Mouse (Mus musculus) lung, embryonic 16.5 days (tissue): ENCODE measurements at regions not wholly inside any gene's neighbourhood (a gene's known extent, or its start where the extent isn't known, plus 50 kb on each side); places are given as distances from the start of the nearest gene placed in this dataset.

Source experiments
- ATAC-seq: fragments of 200-750 bp; cut with Nextera tagmentation; 2 replicates; pipeline ENCODE4 v1.8.0; 2017; ENCODE audit warnings: low read depth, mild to moderate bottlenecking, moderate library complexity
- H3K27ac ChIP-seq: fragments of 300-500 bp; sonication (generic); 2 replicates; pipeline ENCODE4 v1.5.1; 2014; ENCODE audit warnings: mild to moderate bottlenecking, control low read depth, low read length
- H3K27me3 ChIP-seq: fragments of 300-500 bp; sonication (generic); 2 replicates; pipeline ENCODE4 v1.6.1; 2014; ENCODE audit warnings: low read depth, low read length, mixed read lengths; ENCODE audit not compliant: control insufficient read depth, insufficient read depth
- H3K36me3 ChIP-seq: fragments of 300-500 bp; sonication (generic); 2 replicates; pipeline ENCODE4 v1.6.1; 2014; ENCODE audit warnings: low read length; ENCODE audit not compliant: control insufficient read depth, insufficient read depth
- H3K4me1 ChIP-seq: fragments of 300-500 bp; sonication (generic); replicated peaks from 2 replicates; pipeline ENCODE4 v1.6.1; 2014; ENCODE audit warnings: low read length, mixed read lengths; ENCODE audit not compliant: control insufficient read depth, insufficient read depth
- H3K4me2 ChIP-seq: fragments of 300-500 bp; sonication (generic); 2 replicates; pipeline ENCODE4 v1.6.1; 2014; ENCODE audit warnings: low read depth, low read length, control low read depth
- H3K4me3 ChIP-seq: fragments of 300-500 bp; sonication (generic); 2 replicates; pipeline ENCODE4 v1.5.1; 2014; ENCODE audit warnings: mild to moderate bottlenecking, low read length, control low read depth
- H3K9ac ChIP-seq: fragments of 300-500 bp; sonication (generic); 2 replicates; pipeline ENCODE4 v1.6.1; 2014; ENCODE audit warnings: low read length, control low read depth
- H3K9me3 ChIP-seq: fragments of 300-500 bp; sonication (generic); 2 replicates; pipeline ENCODE4 v1.6.1; 2016; ENCODE audit warnings: low read length; ENCODE audit not compliant: control insufficient read depth
- WGBS: fragments of 180-500 bp; shearing (Covaris S2); extraction: QIAGEN DNeasy Blood & Tissue Kit; methylation state at CpG from one replicate; pipeline ENCODE4 v1.1.7; 2014; 5-methylcytosine and 5-hydroxymethylcytosine counted together

- Histone ChIP-seq H3K4me2 (no peak overlapping the region), H3K4me1 (peaks cover 3% of the 10 kb centered on the region; the same call in 1 of the 2 replicates), H3K36me3 (no peaks in the 10 kb centered on the region), H3K27ac (no peak overlapping the region), H3K4me3 (no peak overlapping the region), H3K9me3 (no peaks in the 10 kb centered on the region), H3K9ac (no peak overlapping the region), H3K27me3 (no peaks in the 10 kb centered on the region)
- ATAC-seq = no peak
- 66% methylated on average over 9 of the region's 9 CpGs for WGBS
These were observed 1022.5 kb downstream of the Adgrl2 start for GRCm38 (mm10) chr3:147967866-147968265.

- Histone ChIP-seq H3K4me2 (no peak overlapping the region), H3K4me1 (peaks cover 3% of the 10 kb centered on the region; the same call in 1 of the 2 replicates), H3K27ac (no peak overlapping the region), H3K9ac (no peak overlapping the region), H3K9me3 (no peaks in the 10 kb centered on the region), H3K36me3 (no peaks in the 10 kb centered on the region), H3K27me3 (no peaks in the 10 kb centered on the region), H3K4me3 (no peak overlapping the region)
- ATAC-seq = no peak
- 96% methylated on average over 3 of the region's 3 CpGs for WGBS
These were observed 1023.1 kb downstream of the Adgrl2 start for GRCm38 (mm10) chr3:147967261-147967660.

- Histone ChIP-seq H3K27ac (no peak overlapping the region), H3K4me2 (no peak overlapping the region), H3K36me3 (no peaks in the 10 kb centered on the region), H3K4me3 (no peak overlapping the region), H3K27me3 (no peaks in the 10 kb centered on the region), H3K9ac (no peak overlapping the region), H3K9me3 (no peaks in the 10 kb centered on the region), H3K4me1 (peaks cover 3% of the 10 kb centered on the region; the same call in 1 of the 2 replicates)
- ATAC-seq = no peak
- 87% methylated on average over 8 of the region's 8 CpGs for WGBS
These were observed 1023.5 kb downstream of the Adgrl2 start for GRCm38 (mm10) chr3:147966827-147967226.

GRCm38 (mm10) chr3:147966379-147966778 lies 1024.0 kb downstream of the Adgrl2 start:
- Histone ChIP-seq H3K36me3 (no peaks in the 10 kb centered on the region), H3K4me1 (peaks cover 3% of the 10 kb centered on the region; the same call in 1 of the 2 replicates), H3K9ac (no peak overlapping the region), H3K27me3 (no peaks in the 10 kb centered on the region), H3K4me2 (no peak overlapping the region), H3K27ac (no peak overlapping the region), H3K4me3 (no peak overlapping the region), H3K9me3 (no peaks in the 10 kb centered on the region)
- no peak for ATAC-seq
- 79% methylated on average over 12 of the region's 12 CpGs for WGBS

GRCm38 (mm10) chr3:147963698-147964476 lies 1026.5 kb downstream of the Adgrl2 start:
- WGBS = 32% methylated on average over 13 of the region's 13 CpGs
- ATAC-seq = 0 out of 2 replicates have a peak, but pooled peaks have one; percentile 31

GRCm38 (mm10) chr3:147948041-147948592 lies 1042.2 kb downstream of the Adgrl2 start:
- ATAC-seq = peak; percentile 52; the same call in 1 of the 2 replicates
- Histone ChIP-seq H3K4me1 (no peaks in the 10 kb centered on the region; the same call in 1 of the 2 replicates), H3K36me3 (no peaks in the 10 kb centered on the region), H3K27me3 (no peaks in the 10 kb centered on the region), H3K4me2 (peak overlapping the region; percentile 19; the same call in 1 of the 2 replicates), H3K4me3 (no peak overlapping the region), H3K9me3 (no peaks in the 10 kb centered on the region), H3K9ac (no peak overlapping the region), H3K27ac (no peak overlapping the region)
- WGBS = 35% methylated on average over 13 of the region's 13 CpGs

More at GRCm38 (mm10) chr3:147963698-147964476, 1026.5 kb downstream of the Adgrl2 start:
- H3K4me1 ChIP-seq = peaks cover 3% of the 10 kb centered on the region; the same call in 1 of the 2 replicates
- H3K4me2 ChIP-seq = no peak overlapping the region
- no peak overlapping the region for H3K9ac ChIP-seq
- H3K27ac ChIP-seq = no peak overlapping the region
- no peaks in the 10 kb centered on the region for H3K36me3 ChIP-seq
- no peak overlapping the region for H3K4me3 ChIP-seq
- no peaks in the 10 kb centered on the region for H3K27me3 ChIP-seq
- no peaks in the 10 kb centered on the region for H3K9me3 ChIP-seq

- no peak for ATAC-seq
- no peak overlapping the region for H3K4me2 ChIP-seq
- no peaks in the 10 kb centered on the region for H3K9me3 ChIP-seq
- WGBS = 54% methylated on average over 4 of the region's 4 CpGs
- H3K36me3 ChIP-seq = no peaks in the 10 kb centered on the region
- H3K27me3 ChIP-seq = no peaks in the 10 kb centered on the region
- H3K27ac ChIP-seq = no peak overlapping the region
- no peak overlapping the region for H3K9ac ChIP-seq
- H3K4me1 ChIP-seq = no peaks in the 10 kb centered on the region; the same call in 1 of the 2 replicates
- H3K4me3 ChIP-seq = no peak overlapping the region
These were observed 1047.0 kb downstream of the Adgrl2 start for GRCm38 (mm10) chr3:147943314-147943713.

- peak overlapping the region; percentile 13; the same call in 1 of the 2 replicates for H3K27ac ChIP-seq
- no peak overlapping the region for H3K4me3 ChIP-seq
- WGBS = 39% methylated on average over 6 of the region's 6 CpGs
- H3K9ac ChIP-seq = no peak overlapping the region
- no peaks in the 10 kb centered on the region for H3K9me3 ChIP-seq
- no peaks in the 10 kb centered on the region for H3K36me3 ChIP-seq
- H3K4me2 ChIP-seq = no peak overlapping the region
- ATAC-seq = peak; percentile 66
- H3K27me3 ChIP-seq = no peaks in the 10 kb centered on the region
- no peaks in the 10 kb centered on the region for H3K4me1 ChIP-seq
These were observed 1059.5 kb downstream of the Adgrl2 start for GRCm38 (mm10) chr3:147930811-147931251.

- Histone ChIP-seq H3K9ac (no peak overlapping the region), H3K36me3 (no peaks in the 10 kb centered on the region), H3K9me3 (no peaks in the 10 kb centered on the region), H3K4me1 (no peaks in the 10 kb centered on the region), H3K4me2 (no peak overlapping the region), H3K4me3 (no peak overlapping the region), H3K27me3 (no peaks in the 10 kb centered on the region), H3K27ac (no peak overlapping the region)
- 85% methylated on average over 2 of the region's 2 CpGs for WGBS
- no peak for ATAC-seq
These were observed 1068.0 kb downstream of the Ttll7 start for GRCm38 (mm10) chr3:147920181-147920580.
